8 mouse cellular contexts compared by ENCODE assay signal in genomic region chr11:68853611-68854401, GRCm38 (mm10). TPM values are rescaled to one million over a fixed set of nuclear protein-coding genes. Genes with fewer than 3 reads are reported as not detected.
A peak's percentile ranks its signal among the peaks of the same experiment; 100 is the strongest.
DNase-seq lines count a peak whose midpoint lies in the region; ATAC-seq lines count a peak whose summit lies in the region.

No protein-coding gene starts in this region.

- H3K4me3 ChIP-seq in embryonic facial prominence, embryonic 10.5 days: peak overlapping the region; percentile 77
- H3K4me3 ChIP-seq in heart, embryonic 15.5 days: peak overlapping the region; percentile 88
- peak overlapping the region; percentile 37 for H3K4me3 ChIP-seq in macrophage (ENCODE audit: inconsistent target)

- no peaks in the 10 kb centered on the region for H3K27me3 ChIP-seq in embryonic facial prominence, embryonic 10.5 days (replicated peaks; ENCODE audit: low read depth, poor library complexity, severe bottlenecking)
- no peaks in the 10 kb centered on the region for H3K27me3 ChIP-seq in heart, embryonic 15.5 days

- DNase-seq in 3T3-L1 (ENCODE audit: low read depth, low spot score) (peak; percentile 83), MEL-GATA-1-ER (ENCODE audit: extremely low read depth, low read depth) (peak; percentile 83)
- DNase-seq in embryonic facial prominence, embryonic 10.5 days (ENCODE audit: low spot score): no peak
- DNase-seq in kidney, postnatal 10 days: peak; percentile 63
- DNase-seq in thymus, postnatal 4 days: peak; percentile 19
- DNase-seq in frontal cortex, postnatal 36 days (ENCODE audit: low spot score in 2 of 2): no peak

- WGBS in embryonic facial prominence, embryonic 10.5 days: 51% methylated on average over 14 of the region's 14 CpGs
- 29% methylated on average over 14 of the region's 14 CpGs for whole genome bisulfite sequencing in heart, embryonic 15.5 days
- WGBS in macrophage (ENCODE audit: missing documents): 17% methylated on average over 14 of the region's 14 CpGs

- H3K4me2 ChIP-seq in heart, embryonic 15.5 days: peak overlapping the region; percentile 65

- peaks cover 37% of the 10 kb centered on the region for H3K79me2 ChIP-seq in macrophage (ENCODE audit: inconsistent target)

- H3K9me3 ChIP-seq in embryonic facial prominence, embryonic 10.5 days: no peaks in the 10 kb centered on the region
- no peaks in the 10 kb centered on the region for H3K9me3 ChIP-seq in heart, embryonic 15.5 days (replicated peaks)

- peak overlapping the region; percentile 51 for H3K9ac ChIP-seq in heart, embryonic 15.5 days

- peaks cover 30% of the 10 kb centered on the region for H3K4me1 ChIP-seq in embryonic facial prominence, embryonic 10.5 days
- H3K4me1 ChIP-seq in heart, embryonic 15.5 days (replicated peaks): peaks cover 24% of the 10 kb centered on the region

- peak overlapping the region; percentile 92 for H3K27ac ChIP-seq in embryonic facial prominence, embryonic 10.5 days (replicated peaks)
- peak overlapping the region; percentile 99 for H3K27ac ChIP-seq in heart, embryonic 15.5 days
- peak overlapping the region; percentile 81 for H3K27ac ChIP-seq in macrophage

- peaks cover 3% of the 10 kb centered on the region; the same call in 1 of the 2 replicates for H3K36me3 ChIP-seq in embryonic facial prominence, embryonic 10.5 days (replicated peaks)
- no peaks in the 10 kb centered on the region for H3K36me3 ChIP-seq in heart, embryonic 15.5 days
- H3K36me3 ChIP-seq in macrophage (ENCODE audit: inconsistent target): no peaks in the 10 kb centered on the region

- ATAC-seq in heart, embryonic 15.5 days (replicated peaks; ENCODE audit: insufficient number of reproducible peaks, insufficient read depth, low FRiP score, low read depth): peak; percentile 13; the same call in 1 of the 2 replicates

RNA-seq across cellular contexts. Expression of gene Ndel1, which starts 17.9 kb away (rescaled TPM):
- 56.5 and 57.4 TPM in 2 replicates for polyA plus RNA-seq in embryonic facial prominence, embryonic 10.5 days (2016; fragmentation: Nextera tagmentation; extraction: Ambion mirVana)
- polyA plus RNA-seq in heart, embryonic 15.5 days (2015; fragmentation: Nextera tagmentation; extraction: Ambion mirVana): 65.5 and 69.3 TPM in 2 replicates
- 100 to 1,000 TPM in 20 of 26 experiments, 10 to 100 TPM in 6; 82.6 to 322 (median 136) TPM for total RNA-seq in macrophage (2018; cell fraction: chromatin; rRNA removed)
- total RNA-seq in macrophage (2018; cell fraction: cytosol; rRNA removed): 100 to 1,000 TPM in 8 of 26 experiments, 10 to 100 TPM in 18; 56.9 to 134 (median 72.2) TPM
- total RNA-seq in macrophage (2018; cell fraction: nucleus; rRNA removed): 100 to 1,000 TPM in 15 of 26 experiments, 10 to 100 TPM in 11; 62.4 to 248 (median 110) TPM
- polyA plus RNA-seq in macrophage (2018): 52.9 to 132 TPM (median 60.1 TPM) in 3 replicates

RNA-seq across cellular contexts. Expression of gene Rnf222, which starts 34.5 kb away (rescaled TPM):
- polyA plus RNA-seq in embryonic facial prominence, embryonic 10.5 days (2016; fragmentation: Nextera tagmentation; extraction: Ambion mirVana): not detected in 2 replicates
- polyA plus RNA-seq in heart, embryonic 15.5 days (2015; fragmentation: Nextera tagmentation; extraction: Ambion mirVana): 0.05 and 0.19 TPM in 2 replicates
- not detected for total RNA-seq in macrophage (2018; cell fraction: chromatin; rRNA removed)
- total RNA-seq in macrophage (2018; cell fraction: cytosol; rRNA removed): not detected
- total RNA-seq in macrophage (2018; cell fraction: nucleus; rRNA removed): not detected
- polyA plus RNA-seq in macrophage (2018): not detected in 3 replicates

RNA-seq across cellular contexts. Expression of gene Rpl26, which starts 47.6 kb away (rescaled TPM):
- polyA plus RNA-seq in embryonic facial prominence, embryonic 10.5 days (2016; fragmentation: Nextera tagmentation; extraction: Ambion mirVana): 1,085 and 1,128 TPM in 2 replicates
- polyA plus RNA-seq in heart, embryonic 15.5 days (2015; fragmentation: Nextera tagmentation; extraction: Ambion mirVana): 507 and 557 TPM in 2 replicates
- total RNA-seq in macrophage (2018; cell fraction: chromatin; rRNA removed): 100 to 1,000 TPM in 1 of 26 experiments, 10 to 100 TPM in 25; 26.0 to 302 (median 43.7) TPM
- 1,000 to 10,000 TPM in 18 of 26 experiments, 100 to 1,000 TPM in 8; 842 to 2,674 (median 1,214) TPM for total RNA-seq in macrophage (2018; cell fraction: cytosol; rRNA removed)
- total RNA-seq in macrophage (2018; cell fraction: nucleus; rRNA removed): 100 to 1,000 TPM in 25 of 26 experiments, 10 to 100 TPM in 1; 73.4 to 245 (median 147) TPM
- polyA plus RNA-seq in macrophage (2018): 1,656 to 2,144 TPM (median 1,836 TPM) in 3 replicates

Comparison
In these comparisons a context has a peak if more than half of its experiments do, and no peak if none do; other contexts are left out.
1. DNase-seq: peak in 3T3-L1 (single experiment), MEL-GATA-1-ER (single experiment), kidney, postnatal 10 days (single experiment) and thymus, postnatal 4 days (single experiment); none in embryonic facial prominence, embryonic 10.5 days (single experiment) and frontal cortex, postnatal 36 days (0 of 2).
2. H3K4me3 ChIP-seq: peak in every context shown above with its lines; median percentile 88 in heart, embryonic 15.5 days; 77 in embryonic facial prominence, embryonic 10.5 days; 37 in macrophage.
3. Peak in every context shown above with its lines, with median percentiles within 50 percentile points of each other: H3K27ac ChIP-seq.